Mouse (Mus musculus) stomach, postnatal 0 days (tissue): ENCODE results near the gene Fut1.

Experiments
- CTCF ChIP-seq: IDR thresholded peaks from 2 replicates; pipeline ENCODE4 v1.5.1; 2016; ENCODE audit warnings: antibody characterized with exemption, low read depth, mild to moderate bottlenecking, moderate library complexity
- EP300 ChIP-seq: optimal IDR thresholded peaks from 2 replicates; pipeline ENCODE3; 2016; ENCODE audit warnings: antibody characterized with exemption

- no peak for TF ChIP-seq CTCF
- TF ChIP-seq EP300 = no peak
Measured at GRCm38 (mm10) chr7:45654424-45655047, 37.4 kb downstream of the Fut1 start.
